Mouse (Mus musculus) intestine, embryonic 16.5 days (tissue): ENCODE data around the gene Atp11a. TPM values are rescaled to one million over a fixed set of nuclear protein-coding genes. Genes with fewer than 3 reads are reported as not detected.
A peak's percentile ranks its signal among the peaks of the same experiment; 100 is the strongest.

Experiments
- ATAC-seq: fragments of 200-750 bp; cut with Nextera tagmentation; 2 replicates; pipeline ENCODE4 v1.8.0; 2017; ENCODE audit warnings: moderate TSS enrichment, moderate library complexity
- H3K27ac ChIP-seq: fragments of 300-500 bp; sonication (generic); 2 replicates; pipeline ENCODE4 v1.5.1; 2014; ENCODE audit warnings: mild to moderate bottlenecking, low read length
- H3K27me3 ChIP-seq: fragments of 300-500 bp; sonication (generic); replicated peaks from 2 replicates; pipeline ENCODE4 v1.6.1; 2014; ENCODE audit warnings: low read length, control low read depth, mixed read lengths; ENCODE audit not compliant: control insufficient read depth, insufficient read depth
- H3K36me3 ChIP-seq: fragments of 300-500 bp; sonication (generic); 2 replicates; pipeline ENCODE4 v1.6.1; 2014; ENCODE audit warnings: low read length, control low read depth; ENCODE audit not compliant: control insufficient read depth, insufficient read depth
- H3K4me1 ChIP-seq: fragments of 300-500 bp; sonication (generic); 2 replicates; pipeline ENCODE4 v1.6.1; 2014; ENCODE audit warnings: low read length, control low read depth, mixed read lengths; ENCODE audit not compliant: control insufficient read depth, insufficient read depth
- H3K4me2 ChIP-seq: fragments of 300-500 bp; sonication (generic); 2 replicates; pipeline ENCODE4 v1.6.1; 2014; ENCODE audit warnings: low read depth, low read length, control low read depth
- H3K4me3 ChIP-seq: fragments of 300-500 bp; sonication (generic); 2 replicates; pipeline ENCODE4 v1.5.1; 2014; ENCODE audit warnings: mild to moderate bottlenecking, low read length
- H3K9ac ChIP-seq: fragments of 300-500 bp; sonication (generic); 2 replicates; pipeline ENCODE4 v1.6.1; 2014; ENCODE audit warnings: low read depth, low read length
- H3K9me3 ChIP-seq: fragments of 300-500 bp; sonication (generic); 2 replicates; pipeline ENCODE4 v1.6.1; 2016; ENCODE audit warnings: low read length, control low read depth; ENCODE audit not compliant: control insufficient read depth
- WGBS: fragments of 180-500 bp; shearing (Covaris S2); extraction: QIAGEN DNeasy Blood & Tissue Kit; methylation state at CpG from one replicate; pipeline ENCODE4 v1.1.7; 2014; 5-methylcytosine and 5-hydroxymethylcytosine counted together
- polyA plus RNA-seq: library from polyadenylated mRNA; unstranded; fragments of >200 nt; fragmentation: Nextera tagmentation; extraction: Ambion mirVana; gene quantifications from 2 replicates; pipeline ENCODE4 v1.2.1, GENCODE M21; 2015

The Atp11a gene
- polyA plus RNA-seq, 1 experiment from 2014 or later: 9.0 TPM

DNA sequence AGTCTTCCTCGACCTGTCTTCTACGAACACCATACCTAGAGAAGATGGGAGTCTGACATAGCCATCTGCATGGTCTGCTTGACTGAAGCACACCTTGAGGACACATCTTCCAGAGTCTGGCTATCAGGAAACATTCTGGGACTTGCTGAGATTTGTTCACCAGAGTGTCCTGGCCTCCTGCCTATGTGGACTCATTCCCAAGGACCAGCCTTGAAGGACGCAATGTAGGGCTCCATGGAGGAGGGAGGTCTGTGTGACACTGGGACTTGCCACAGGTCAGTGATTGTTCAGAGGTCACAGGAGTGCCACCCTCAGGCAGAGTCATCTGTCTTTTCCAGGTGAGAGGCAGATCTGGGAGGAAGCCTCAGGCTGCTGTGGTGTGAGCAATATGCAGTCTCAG, 8.6 kb upstream of the Atp11a start:
- H3K9me3 ChIP-seq: peaks cover 3% of the 10 kb centered on the region; the same call in 1 of the 2 replicates
- H3K9ac ChIP-seq: no peak overlapping the region
- no peaks in the 10 kb centered on the region for H3K27me3 ChIP-seq
- WGBS: 92% methylated on average over 3 of the region's 3 CpGs
- H3K4me2 ChIP-seq: no peak overlapping the region
- H3K4me1 ChIP-seq: no peaks in the 10 kb centered on the region
- H3K36me3 ChIP-seq: no peaks in the 10 kb centered on the region
- no peak overlapping the region for H3K27ac ChIP-seq
- ATAC-seq: no peak
- H3K4me3 ChIP-seq: no peak overlapping the region

DNA sequence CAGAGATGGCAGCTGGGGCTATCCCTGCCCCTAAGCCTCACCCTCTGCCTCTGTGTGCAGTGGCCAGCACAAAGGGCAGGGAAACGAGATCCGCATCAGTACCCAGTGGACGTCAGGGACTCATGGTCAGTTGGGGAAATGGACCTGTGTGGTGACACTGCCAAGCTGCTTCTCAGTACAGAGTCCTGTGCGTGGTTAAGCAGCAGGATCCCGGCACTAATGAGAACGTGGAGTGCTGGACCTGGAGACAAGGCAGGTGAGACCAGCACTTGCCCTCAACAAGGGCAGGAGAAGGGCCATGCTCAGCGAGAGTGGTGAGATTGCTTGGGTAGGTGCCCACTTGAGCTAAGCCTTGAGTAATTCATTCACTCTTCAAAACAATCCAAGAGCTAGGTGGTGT, 7.7 kb upstream of the Atp11a start:
- 89% methylated on average over 7 of the region's 7 CpGs for WGBS
- Histone ChIP-seq H3K36me3 (no peaks in the 10 kb centered on the region), H3K9me3 (peaks cover 3% of the 10 kb centered on the region; the same call in 1 of the 2 replicates), H3K27ac (no peak overlapping the region), H3K9ac (no peak overlapping the region), H3K4me2 (no peak overlapping the region), H3K4me3 (no peak overlapping the region), H3K27me3 (no peaks in the 10 kb centered on the region), H3K4me1 (no peaks in the 10 kb centered on the region)
- no peak for ATAC-seq

DNA sequence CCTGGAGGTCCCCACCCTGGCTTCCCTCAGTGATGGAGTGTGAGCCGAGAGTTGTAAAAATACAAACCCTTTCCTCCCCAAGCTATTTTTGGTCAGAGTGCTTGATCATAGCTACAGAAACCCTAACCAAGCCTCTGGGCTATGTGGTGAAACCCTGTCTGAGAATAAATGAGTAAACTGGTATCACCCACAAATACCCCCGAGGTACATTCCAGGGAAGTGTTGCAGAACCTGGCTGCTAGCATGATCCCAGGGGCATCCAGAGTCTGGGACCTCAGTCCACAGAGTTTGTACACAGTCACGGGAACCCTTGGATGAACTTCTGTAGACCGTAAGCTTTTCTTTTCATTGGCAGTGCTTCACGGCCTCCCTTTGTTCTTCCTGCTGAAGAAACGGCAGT, 3.8 kb upstream of the Atp11a start:
- no peaks in the 10 kb centered on the region for H3K27me3 ChIP-seq
- H3K27ac ChIP-seq: no peak overlapping the region
- 73% methylated on average over 6 of the region's 6 CpGs for WGBS
- no peaks in the 10 kb centered on the region for H3K36me3 ChIP-seq
- no peak for ATAC-seq
- no peak overlapping the region for H3K9ac ChIP-seq
- H3K4me1 ChIP-seq: peaks cover 3% of the 10 kb centered on the region; the same call in 1 of the 2 replicates
- H3K4me2 ChIP-seq: no peak overlapping the region
- no peak overlapping the region for H3K4me3 ChIP-seq
- no peaks in the 10 kb centered on the region for H3K9me3 ChIP-seq

DNA sequence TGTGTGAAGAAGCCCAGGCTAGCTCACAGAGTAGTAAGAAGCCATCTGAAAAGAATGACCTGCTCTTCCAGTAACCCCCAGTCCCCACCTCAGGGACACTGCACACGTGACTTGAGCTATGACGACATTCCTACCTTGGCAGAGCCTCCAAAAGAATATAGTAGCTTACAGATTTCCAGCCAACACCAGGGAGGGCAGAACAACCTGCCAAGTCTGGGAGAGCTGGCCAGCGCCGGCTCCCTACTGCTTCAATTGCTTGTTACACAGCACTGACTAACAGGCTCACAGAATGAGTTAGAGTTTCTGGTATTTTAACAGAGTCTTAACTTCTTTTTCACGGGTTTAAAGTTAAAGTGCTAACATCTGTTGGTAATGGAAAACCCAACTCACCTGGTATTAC, 2.7 kb upstream of the Atp11a start:
- Histone ChIP-seq H3K27me3 (no peaks in the 10 kb centered on the region), H3K4me2 (no peak overlapping the region), H3K4me1 (peaks cover 9% of the 10 kb centered on the region), H3K9ac (no peak overlapping the region), H3K4me3 (no peak overlapping the region), H3K36me3 (no peaks in the 10 kb centered on the region), H3K27ac (no peak overlapping the region), H3K9me3 (no peaks in the 10 kb centered on the region)
- WGBS: 80% methylated on average over 5 of the region's 5 CpGs
- no peak for ATAC-seq

DNA sequence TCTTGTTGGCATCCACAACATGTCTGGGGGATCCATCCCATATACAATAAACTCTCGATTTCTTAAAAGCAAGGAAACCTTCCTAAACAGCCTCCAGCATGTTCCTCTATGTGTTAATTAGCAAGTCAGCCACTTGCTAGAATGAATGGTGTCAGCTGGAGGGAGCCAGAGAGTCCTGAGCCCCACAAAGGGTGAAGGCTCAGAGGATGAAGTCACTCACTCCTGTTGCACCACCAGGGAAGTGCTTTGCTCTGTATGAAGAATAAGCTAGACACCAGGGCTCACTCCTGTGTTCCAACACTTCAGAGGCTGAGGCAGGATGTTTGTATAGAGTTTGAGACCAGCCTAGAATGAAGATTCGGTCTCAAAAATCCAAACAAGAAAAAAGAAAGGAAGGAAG, 1.5 kb upstream of the Atp11a start:
- H3K36me3 ChIP-seq: no peaks in the 10 kb centered on the region
- H3K27ac ChIP-seq: no peak overlapping the region
- ATAC-seq: no peak
- H3K27me3 ChIP-seq: no peaks in the 10 kb centered on the region
- no peak overlapping the region for H3K9ac ChIP-seq
- H3K4me1 ChIP-seq: peaks cover 14% of the 10 kb centered on the region
- WGBS: 59% methylated on average over 2 of the region's 2 CpGs
- no peak overlapping the region for H3K4me3 ChIP-seq
- no peak overlapping the region for H3K4me2 ChIP-seq
- no peaks in the 10 kb centered on the region for H3K9me3 ChIP-seq

DNA sequence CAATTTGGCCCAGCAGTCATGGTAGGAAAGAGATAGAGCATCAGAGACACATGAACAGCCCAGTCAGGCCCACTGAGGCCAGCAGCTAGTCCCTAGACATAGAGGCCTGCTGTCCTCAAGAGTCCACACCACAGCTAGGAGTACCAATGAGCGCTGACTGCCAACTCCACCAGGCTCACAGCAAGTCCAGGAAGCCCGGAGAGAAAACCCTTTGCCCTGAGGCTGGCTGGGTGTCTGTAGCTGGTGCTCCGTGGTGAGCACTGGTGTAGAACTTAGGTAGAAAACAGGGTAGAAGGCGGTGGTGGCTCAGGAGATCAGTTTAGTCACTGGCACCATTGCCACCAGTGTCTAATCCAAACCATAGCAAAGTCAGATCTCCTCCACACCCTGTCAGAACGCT, 988 bp upstream of the Atp11a start:
- H3K4me3 ChIP-seq: no peak overlapping the region
- H3K4me2 ChIP-seq: no peak overlapping the region
- peaks cover 15% of the 10 kb centered on the region for H3K4me1 ChIP-seq
- no peak overlapping the region for H3K9ac ChIP-seq
- ATAC-seq: no peak
- no peaks in the 10 kb centered on the region for H3K36me3 ChIP-seq
- no peaks in the 10 kb centered on the region for H3K9me3 ChIP-seq
- 0 out of 2 replicates have a peak overlapping the region, but pooled peaks have one; percentile 24 for H3K27ac ChIP-seq
- WGBS: 90% methylated on average over 5 of the region's 5 CpGs
- no peaks in the 10 kb centered on the region for H3K27me3 ChIP-seq

DNA sequence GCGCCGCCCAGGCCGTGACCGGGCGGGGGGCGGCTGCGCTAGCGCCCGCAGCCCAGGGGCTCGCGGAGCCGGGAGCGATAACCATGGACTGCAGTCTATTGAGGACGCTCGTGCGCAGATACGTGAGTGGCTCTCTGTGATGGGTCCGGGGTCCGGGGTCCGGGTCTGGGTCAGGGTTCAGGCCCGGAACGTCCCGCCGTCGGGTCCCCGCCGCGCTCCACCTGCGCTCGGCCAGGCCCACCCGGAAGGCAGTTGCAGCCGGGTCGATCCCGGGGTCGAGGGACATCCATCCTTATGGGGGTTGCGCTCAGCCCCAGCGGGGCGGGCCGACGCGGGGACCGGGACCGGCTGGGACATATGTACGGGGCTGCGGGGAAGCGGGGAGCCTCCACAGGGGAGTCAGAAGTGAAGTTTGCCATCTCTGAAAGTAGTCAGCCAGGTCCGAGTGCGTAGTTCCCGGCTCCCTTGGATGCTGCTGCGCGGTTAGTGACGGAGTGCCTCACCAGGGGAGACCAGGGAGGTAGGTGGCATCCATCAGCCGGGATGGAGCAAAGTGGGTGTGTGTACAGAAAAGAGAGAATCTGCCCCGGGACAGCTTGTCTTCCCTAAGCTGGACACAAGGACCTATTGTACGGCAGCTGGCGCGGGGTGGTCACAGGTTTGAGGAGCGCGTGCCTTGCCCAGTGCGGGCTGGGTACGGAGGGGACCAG, 572 bp downstream of the Atp11a start:
- Histone ChIP-seq H3K4me1 (peaks cover 16% of the 10 kb centered on the region), H3K9me3 (no peaks in the 10 kb centered on the region), H3K4me3 (peak overlapping the region; percentile 87), H3K27ac (peak overlapping the region; percentile 77), H3K9ac (peak overlapping the region; percentile 92), H3K27me3 (no peaks in the 10 kb centered on the region), H3K36me3 (no peaks in the 10 kb centered on the region), H3K4me2 (peak overlapping the region; percentile 79)
- ATAC-seq: peak; percentile 25
- 2% methylated on average over 57 of the region's 61 CpGs for WGBS

DNA sequence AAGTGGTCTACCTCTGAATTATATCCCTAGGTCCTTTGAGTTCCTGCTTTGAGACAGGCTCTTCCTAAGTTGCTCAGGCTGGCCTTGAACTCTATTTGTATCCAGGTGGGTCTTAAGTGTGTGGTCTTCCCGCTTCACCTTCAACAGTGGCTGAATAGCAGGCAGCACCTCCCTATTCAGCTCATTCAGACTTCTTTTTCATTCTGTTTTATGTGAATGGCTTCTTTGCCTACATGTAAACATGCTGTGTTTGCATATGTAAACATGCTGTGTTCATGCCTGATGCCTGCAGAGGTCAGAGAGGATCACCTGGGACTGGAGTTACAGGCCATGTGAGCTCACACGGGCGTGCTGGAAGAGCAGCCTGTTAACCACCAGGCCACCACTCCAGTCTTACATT, 3.1 kb downstream of the Atp11a start:
- Histone ChIP-seq H3K36me3 (no peaks in the 10 kb centered on the region), H3K9ac (no peak overlapping the region), H3K4me1 (peaks cover 20% of the 10 kb centered on the region), H3K27me3 (no peaks in the 10 kb centered on the region), H3K27ac (no peak overlapping the region), H3K4me3 (no peak overlapping the region), H3K4me2 (no peak overlapping the region), H3K9me3 (no peaks in the 10 kb centered on the region)
- no peak for ATAC-seq
- WGBS: 68% methylated on average over 3 of the region's 3 CpGs

DNA sequence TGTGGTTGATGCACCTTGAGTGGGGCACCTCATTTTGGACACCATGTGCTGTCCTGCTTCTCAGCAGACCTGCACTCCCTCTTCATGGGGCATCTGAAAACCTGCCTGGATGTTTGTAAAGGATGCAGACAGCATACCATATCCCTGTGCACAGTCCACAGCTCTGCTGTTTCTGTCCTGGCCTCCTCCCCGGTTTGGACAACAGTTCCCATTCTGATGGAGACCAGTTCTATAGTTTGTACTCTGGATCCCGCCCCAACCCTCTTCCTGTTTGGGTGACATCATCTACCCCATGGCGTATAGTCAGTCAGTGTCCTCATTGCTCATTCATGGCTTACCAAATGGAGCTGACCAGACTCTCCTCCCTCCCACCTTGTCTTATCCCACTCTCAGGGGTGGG, 5.1 kb downstream of the Atp11a start:
- Histone ChIP-seq H3K36me3 (no peaks in the 10 kb centered on the region), H3K4me3 (no peak overlapping the region), H3K27me3 (no peaks in the 10 kb centered on the region), H3K4me1 (peaks cover 17% of the 10 kb centered on the region), H3K9me3 (no peaks in the 10 kb centered on the region), H3K27ac (no peak overlapping the region), H3K9ac (no peak overlapping the region), H3K4me2 (no peak overlapping the region)
- ATAC-seq: no peak
- WGBS: 77% methylated on average over 3 of the region's 3 CpGs

DNA sequence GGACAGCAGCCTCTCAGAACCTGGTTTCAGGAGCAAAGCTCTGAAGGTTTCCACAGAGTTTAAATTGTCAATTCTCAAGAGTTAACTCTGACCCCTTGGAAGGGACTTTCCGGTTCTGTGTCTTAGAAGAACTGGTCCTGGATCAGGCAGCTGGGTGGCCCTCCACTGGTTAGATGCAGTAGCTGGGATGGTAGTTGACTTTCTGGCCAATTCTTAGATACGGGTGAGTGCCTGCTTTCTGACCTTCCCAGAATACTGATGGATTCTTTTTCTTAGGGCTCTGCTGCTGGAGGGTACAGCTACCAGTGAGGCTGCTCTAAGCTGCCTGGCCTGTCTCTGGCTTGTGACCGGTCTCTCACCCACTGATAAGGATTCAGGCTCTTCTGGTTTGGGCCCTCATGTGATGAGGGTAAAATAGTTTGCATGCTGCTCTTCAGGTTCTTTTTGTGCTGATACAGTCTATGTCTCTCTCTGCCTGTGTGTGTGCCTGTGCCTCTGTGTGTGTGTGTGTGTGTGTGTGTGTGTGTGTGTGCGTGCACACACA, 6.8 kb downstream of the Atp11a start:
- no peak for ATAC-seq
- no peaks in the 10 kb centered on the region for H3K9me3 ChIP-seq
- H3K9ac ChIP-seq: no peak overlapping the region
- no peaks in the 10 kb centered on the region for H3K36me3 ChIP-seq
- WGBS: 75% methylated on average over 4 of the region's 4 CpGs
- H3K27ac ChIP-seq: no peak overlapping the region
- H3K4me3 ChIP-seq: no peak overlapping the region
- H3K4me1 ChIP-seq: peaks cover 15% of the 10 kb centered on the region
- no peaks in the 10 kb centered on the region for H3K27me3 ChIP-seq
- no peak overlapping the region for H3K4me2 ChIP-seq
